Mouse (Mus musculus) adrenal gland, postnatal 0 days (tissue): Measurements from ENCODE around the gene Myl12a. TPM values are rescaled to one million over a fixed set of nuclear protein-coding genes. Genes with fewer than 3 reads are reported as not detected.

Experiments
- polyA plus RNA-seq: library from polyadenylated mRNA; unstranded; fragments of >200 nt; fragmentation: Nextera tagmentation; extraction: Ambion mirVana; gene quantifications from 2 replicates; pipeline ENCODE4 v1.2.1, GENCODE M21; 2015

Gene Myl12a
- 543 and 551 TPM in 2 replicates for polyA plus RNA-seq

DNA sequence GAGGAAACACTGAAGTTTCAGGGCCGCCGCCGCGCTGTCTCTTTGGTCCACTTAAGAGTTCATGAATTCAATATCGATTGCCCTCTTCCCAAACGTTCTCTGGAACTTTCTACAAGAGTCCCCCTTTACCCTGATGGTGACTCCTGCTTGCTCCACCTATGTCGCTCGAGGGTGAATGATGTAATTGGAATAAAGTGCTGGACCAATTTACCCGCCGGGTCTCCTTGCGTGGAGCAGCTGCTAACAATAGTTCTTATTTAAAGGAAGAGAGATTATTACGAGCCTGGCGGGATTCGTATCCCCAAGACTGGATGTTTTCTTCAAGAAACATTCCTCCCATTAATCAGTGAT is at the start of gene Myl12a:
Gene Myl12a, minus strand, starts transcription at position 135 of the 351 bp plus-strand sequence.

DNA sequence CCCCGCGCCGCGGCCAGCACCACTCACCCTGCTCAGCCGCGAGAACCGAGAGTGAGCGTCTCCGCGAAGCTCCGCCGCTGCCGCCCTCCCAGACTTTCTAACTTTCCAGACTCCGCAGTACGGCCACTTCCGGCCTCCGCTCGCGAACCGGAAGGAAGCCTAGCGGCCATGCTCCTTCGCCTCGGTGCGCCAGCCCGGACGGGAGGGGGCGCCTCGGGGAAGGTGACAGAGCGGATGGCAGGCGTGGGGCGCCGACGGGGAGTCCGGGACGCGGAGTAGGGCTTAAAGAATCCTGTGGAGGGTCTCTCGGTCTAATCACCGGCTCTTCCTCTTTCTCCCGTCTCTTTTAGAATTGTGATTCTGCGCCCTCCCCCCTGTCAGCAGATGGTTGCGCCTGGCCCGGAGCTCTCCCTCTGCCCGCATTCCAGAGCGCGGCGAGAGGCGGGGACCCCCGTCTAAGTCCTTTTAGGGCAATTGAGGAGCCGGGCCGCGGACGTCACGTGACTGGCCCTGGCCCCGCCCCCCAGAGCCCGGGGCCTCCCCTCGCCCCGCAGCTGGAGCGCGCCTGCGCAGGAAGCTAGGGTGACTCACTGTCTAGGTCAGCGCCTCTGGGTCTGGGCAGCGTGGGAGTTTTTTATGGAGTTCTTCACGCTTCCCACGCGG is 466 bp downstream of the Myl12a start, which contains the start of gene Myom1:
Gene Myom1, plus strand, starts transcription at position 553 of the 663 bp plus-strand sequence.

Other genes with a start within 250 kb of the Myl12a start
- gene Tgif1, start 149.3 kb downstream of the Myl12a start, polyA plus RNA-seq: 31.3 and 59.9 TPM in 2 replicates
- gene Myom1, start 245 bp downstream of the Myl12a start, polyA plus RNA-seq: 1.1 and 4.2 TPM in 2 replicates
- gene Lpin2, start 179.7 kb upstream of the Myl12a start, polyA plus RNA-seq: 14.1 and 23.3 TPM in 2 replicates